Mouse (Mus musculus): ENCODE data around the gene Zfyve28. TPM values are rescaled to one million over a fixed set of nuclear protein-coding genes. Genes with fewer than 3 reads are reported as not detected.

Gene Zfyve28
- polyA plus RNA-seq, 1 experiment: 0.36 TPM

DNA sequence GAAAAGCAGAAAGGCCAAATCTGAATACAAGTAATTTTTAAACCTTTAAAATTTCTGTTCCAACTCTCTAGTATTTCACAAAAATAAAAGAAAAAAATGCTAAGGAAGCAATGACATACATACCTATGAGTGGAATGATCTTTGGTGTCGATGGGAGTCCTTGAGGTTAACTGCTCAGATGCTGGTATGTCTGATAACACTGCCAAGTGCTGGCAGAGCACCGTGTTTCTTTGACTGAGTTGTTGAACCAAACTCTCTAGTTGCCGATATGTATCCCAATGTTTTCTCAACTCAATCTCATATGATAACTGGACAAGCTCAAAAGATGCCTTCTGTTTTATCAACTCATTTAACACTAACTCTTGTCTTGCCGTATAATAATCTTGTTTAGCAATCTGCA is 122.5 kb downstream of the Zfyve28 start:
- Histone ChIP-seq H3K36me3 (ENCODE audit: control insufficient read depth, insufficient read depth, low read length) (peaks cover 1% of the 10 kb centered on the region; the same call in 1 of the 2 replicates), H3K4me3 (ENCODE audit: insufficient read depth, low read depth, low read length) (no peak overlapping the region), H3K4me1 (ENCODE audit: control insufficient read depth, insufficient read depth, low read length) (no peaks in the 10 kb centered on the region), H3K27me3 (replicated peaks; ENCODE audit: control insufficient read depth, insufficient read depth, low read length) (no peaks in the 10 kb centered on the region), H3K27ac (ENCODE audit: insufficient read depth, low read depth, low read length) (no peak overlapping the region)
- no peak for TF ChIP-seq CTCF (conservative IDR thresholded peaks at IDR 0.05; ENCODE audit: insufficient read depth, insufficient read length, low read depth, low read length)
- TF ChIP-seq POLR2A (IDR thresholded peaks at IDR 0.05; ENCODE audit: low read depth, low read length): no peak
- DNase-seq: no peak
- whole genome bisulfite sequencing: 74% methylated on average over 4 of the region's 4 CpGs

DNA sequence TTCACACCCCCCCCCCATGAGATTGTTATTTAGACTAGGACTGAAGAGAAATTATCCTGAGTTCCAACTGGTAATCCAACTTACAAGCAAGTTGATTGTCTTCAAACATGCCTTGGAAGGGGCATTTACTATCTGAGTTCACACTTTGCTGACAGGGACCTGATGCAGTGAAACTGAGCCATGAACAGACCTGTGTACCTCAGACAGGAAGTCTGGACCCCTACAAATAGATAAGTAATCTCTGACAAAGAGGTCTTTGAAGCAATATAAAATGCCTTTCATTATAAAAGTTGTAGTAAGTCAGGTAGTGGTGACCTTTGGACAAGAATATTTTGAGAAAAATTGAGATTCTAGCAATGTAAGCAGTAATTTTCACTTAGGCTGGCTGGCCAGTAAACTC is 139.8 kb downstream of the Zfyve28 start:
- DNase-seq: no peak
- no peaks in the 10 kb centered on the region for H3K36me3 ChIP-seq (ENCODE audit: control insufficient read depth, insufficient read depth, low read length)
- H3K27ac ChIP-seq (ENCODE audit: insufficient read depth, low read depth, low read length): no peak overlapping the region
- H3K27me3 ChIP-seq (replicated peaks; ENCODE audit: control insufficient read depth, insufficient read depth, low read length): no peaks in the 10 kb centered on the region
- no peak overlapping the region for H3K4me3 ChIP-seq (ENCODE audit: insufficient read depth, low read depth, low read length)
- no peaks in the 10 kb centered on the region for H3K4me1 ChIP-seq (ENCODE audit: control insufficient read depth, insufficient read depth, low read length)
- no peak for TF ChIP-seq POLR2A (IDR thresholded peaks at IDR 0.05; ENCODE audit: low read depth, low read length)
- TF ChIP-seq CTCF (conservative IDR thresholded peaks at IDR 0.05; ENCODE audit: insufficient read depth, insufficient read length, low read depth, low read length): no peak

DNA sequence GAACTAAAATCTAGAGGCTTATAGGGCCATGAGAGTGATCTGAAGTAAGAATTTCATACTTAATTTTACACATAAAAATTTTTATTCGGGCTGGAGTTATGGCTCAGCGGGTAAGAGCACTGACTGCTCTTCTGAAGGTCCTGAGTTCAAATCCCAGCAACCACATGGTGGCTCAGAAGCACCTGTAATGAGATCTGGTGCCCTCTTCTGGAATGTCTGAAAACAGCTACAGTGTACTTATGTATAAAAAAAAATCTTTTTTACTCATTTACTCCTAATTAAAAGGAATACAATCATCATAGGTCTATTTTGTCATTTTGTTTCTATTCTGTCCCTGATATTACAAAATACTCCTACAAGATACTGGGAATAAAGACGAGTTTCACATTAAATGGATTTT is 140.7 kb downstream of the Zfyve28 start:
- H3K36me3 ChIP-seq (ENCODE audit: control insufficient read depth, insufficient read depth, low read length): no peaks in the 10 kb centered on the region
- H3K4me1 ChIP-seq (ENCODE audit: control insufficient read depth, insufficient read depth, low read length): no peaks in the 10 kb centered on the region
- TF ChIP-seq CTCF (conservative IDR thresholded peaks at IDR 0.05; ENCODE audit: insufficient read depth, insufficient read length, low read depth, low read length) (no peak), POLR2A (IDR thresholded peaks at IDR 0.05; ENCODE audit: low read depth, low read length) (no peak)
- WGBS: 93% methylated on average over 3 of the region's 3 CpGs
- no peaks in the 10 kb centered on the region for H3K27me3 ChIP-seq (replicated peaks; ENCODE audit: control insufficient read depth, insufficient read depth, low read length)
- H3K27ac ChIP-seq (ENCODE audit: insufficient read depth, low read depth, low read length): no peak overlapping the region
- no peak for DNase-seq
- no peak overlapping the region for H3K4me3 ChIP-seq (ENCODE audit: insufficient read depth, low read depth, low read length)

Other genes with a start within 250 kb of the Zfyve28 start
- 1.3 and 1.8 TPM in 2 replicates for gene Poln, start 119.0 kb downstream of the Zfyve28 start, polyA plus RNA-seq (2012; rRNA removed)
- gene Haus3, start 118.9 kb downstream of the Zfyve28 start, polyA plus RNA-seq (2012; rRNA removed): 0.34 and 0.64 TPM in 2 replicates
- gene Mxd4, start 100.7 kb downstream of the Zfyve28 start, polyA plus RNA-seq (2012; rRNA removed): 143 and 164 TPM in 2 replicates
- gene Cfap99, start 151 bp upstream of the Zfyve28 start, polyA plus RNA-seq (2012; rRNA removed): 0.05 TPM in 1 of 2 replicates, not detected in the other
- 47.5 and 49.9 TPM in 2 replicates for gene Rnf4, start 47.8 kb upstream of the Zfyve28 start, polyA plus RNA-seq (2012; rRNA removed)
- gene Fam193a, start 81.5 kb upstream of the Zfyve28 start, polyA plus RNA-seq (2012; rRNA removed): 37.5 and 39.0 TPM in 2 replicates
- gene Tnip2, start 225.5 kb upstream of the Zfyve28 start, polyA plus RNA-seq (2012; rRNA removed): 11.4 and 13.6 TPM in 2 replicates
- 8.1 and 8.6 TPM in 2 replicates for gene Sh3bp2, start 237.4 kb upstream of the Zfyve28 start, polyA plus RNA-seq (2012; rRNA removed)